Mouse (Mus musculus) adrenal gland, adult 2 months (tissue): ENCODE data around the gene Cblc. TPM values are rescaled to one million over a fixed set of nuclear protein-coding genes. Genes with fewer than 3 reads are reported as not detected.
A peak's percentile ranks its signal among the peaks of the same experiment; 100 is the strongest.
"Not testable (repeated sequence)": the region's sequence is repeated elsewhere in the genome, so short reads cannot be mapped to it uniquely, and the experiment has no call there.

Experiments
- DNase-seq: peaks from one replicate; pipeline ENCODE4 v3.0.0; 2021
- polyA plus RNA-seq: library from polyadenylated mRNA; depleted of rRNA; stranded (reverse); fragments of >200 nt; gene quantifications from 2 replicates; pipeline ENCODE4 v1.2.3, GENCODE M21; 2012
- total RNA-seq, 2 experiments: library from RNA; stranded (reverse); gene quantifications; 2 replicates each; pipeline ENCODE4 v1.2.3; 2021

The Cblc gene
- total and polyA plus RNA-seq, 3 experiments, result not detected

DNA sequence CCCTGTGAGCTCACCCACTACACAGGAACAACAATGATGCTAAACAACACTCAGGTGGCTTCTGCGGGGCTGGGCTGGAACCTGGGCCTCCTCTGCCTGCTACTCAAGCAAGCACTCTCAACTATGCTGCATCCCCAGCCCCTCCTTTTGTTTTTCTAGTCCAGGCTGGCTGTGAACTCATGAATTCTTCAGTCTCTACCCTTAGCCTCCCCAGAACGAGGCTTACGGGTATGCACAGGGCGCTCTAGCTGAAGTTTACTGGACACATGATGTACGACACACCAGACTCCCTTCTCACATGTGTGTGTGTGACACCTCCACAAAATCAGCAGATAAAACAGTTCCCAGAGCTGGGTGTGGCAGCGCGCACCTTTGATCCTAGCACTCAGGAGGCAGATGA is 22.3 kb upstream of the Cblc start:
- no peak for DNase-seq

GRCm38 (mm10) chr7:19818440-19818839 is 21.8 kb upstream of the Cblc start:
- peak; percentile 83 for DNase-seq

DNA sequence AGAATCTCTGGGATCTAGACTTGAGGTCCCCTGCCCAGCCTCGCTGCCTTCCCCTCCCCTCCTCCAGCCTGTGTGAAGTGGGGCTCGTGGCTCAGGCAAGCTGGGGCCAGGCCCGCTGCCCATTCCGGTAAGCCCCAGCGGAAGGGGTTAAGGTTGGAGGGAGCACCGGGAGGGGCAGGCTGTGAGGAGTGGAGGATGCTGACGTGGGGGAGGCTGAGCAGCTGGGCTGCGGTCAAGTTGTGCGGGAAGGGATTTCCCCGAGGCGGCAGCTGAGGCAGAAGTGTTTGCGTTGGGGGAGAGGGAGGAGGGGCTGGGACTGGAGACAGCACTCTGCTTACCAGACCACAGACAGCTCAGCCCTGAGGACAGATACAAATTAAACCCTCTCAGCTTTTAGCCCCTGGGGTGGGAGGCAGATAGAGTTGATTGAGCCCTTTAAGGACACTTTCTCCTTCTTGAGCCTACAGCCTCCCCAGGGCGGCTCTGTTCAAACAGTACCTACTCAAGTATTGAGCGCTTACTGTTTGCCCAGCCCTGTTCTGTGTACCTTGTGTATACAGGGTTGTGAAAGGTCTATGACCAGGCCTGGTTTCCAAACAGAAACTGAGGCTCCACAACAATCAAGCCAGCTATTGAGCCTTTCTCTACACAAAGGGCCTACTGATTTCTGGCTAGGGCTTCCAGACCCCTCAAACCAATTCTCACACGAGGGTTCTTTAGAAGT is 20.9 kb upstream of the Cblc start:
- peak; percentile 63 for DNase-seq

DNA sequence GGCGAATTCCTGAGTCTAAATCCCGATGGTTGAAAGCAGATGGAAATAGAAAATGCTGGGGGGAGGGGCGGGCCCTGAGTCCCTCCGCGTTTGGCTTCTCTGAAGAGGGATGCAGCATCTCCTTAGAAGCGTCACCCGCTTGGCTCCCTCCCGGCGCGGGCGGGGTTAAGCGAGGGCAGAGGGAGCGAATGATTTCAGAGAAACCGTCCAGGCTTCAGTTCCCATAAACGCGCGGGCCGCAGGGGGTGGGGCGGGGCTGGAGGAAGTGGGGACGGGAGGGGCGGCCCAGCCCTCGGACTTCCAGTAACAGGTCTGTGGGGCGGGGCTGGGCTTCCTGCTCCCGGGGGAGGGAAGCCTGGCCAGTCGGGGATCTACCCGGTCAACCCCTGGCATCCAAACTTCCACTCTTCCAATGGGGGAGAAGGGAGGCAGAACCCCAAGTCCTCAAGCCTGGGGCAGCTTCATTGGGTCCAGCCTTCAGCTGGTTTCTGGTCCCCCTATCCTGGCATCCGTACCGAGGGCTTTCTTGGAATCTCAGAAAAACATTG is 19.7 kb upstream of the Cblc start:
- DNase-seq, result peak; percentile 93

- DNase-seq, result no peak
Observed at GRCm38 (mm10) chr7:19815296-19816223, 19.0 kb upstream of the Cblc start.

DNA sequence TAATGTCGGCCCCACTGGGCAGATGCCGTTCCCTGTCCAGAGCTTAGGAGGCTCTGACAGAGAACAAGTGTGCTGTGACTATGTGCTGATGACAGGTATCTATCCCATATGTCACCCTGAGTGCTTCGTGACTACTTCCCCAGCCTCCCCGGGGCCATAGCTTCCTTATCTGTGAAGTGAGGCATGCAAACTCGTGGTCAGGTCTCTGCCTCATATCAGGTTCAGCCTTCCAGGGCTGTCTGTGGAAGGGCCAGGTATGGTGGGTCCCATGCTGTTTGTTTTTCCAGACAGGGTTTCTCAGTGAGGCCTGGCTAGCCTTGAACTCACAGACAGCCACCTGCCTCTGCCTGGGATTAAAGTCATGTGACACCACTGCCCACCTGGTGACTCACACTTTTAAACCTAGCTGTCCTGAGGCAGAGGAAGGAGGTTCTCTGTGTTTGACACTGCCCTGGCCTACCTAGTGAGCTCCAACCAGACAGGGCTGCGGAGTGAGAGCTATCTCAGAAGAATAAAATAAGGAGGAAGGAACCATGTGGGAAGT is 17.0 kb upstream of the Cblc start:
- no peak for DNase-seq

DNA sequence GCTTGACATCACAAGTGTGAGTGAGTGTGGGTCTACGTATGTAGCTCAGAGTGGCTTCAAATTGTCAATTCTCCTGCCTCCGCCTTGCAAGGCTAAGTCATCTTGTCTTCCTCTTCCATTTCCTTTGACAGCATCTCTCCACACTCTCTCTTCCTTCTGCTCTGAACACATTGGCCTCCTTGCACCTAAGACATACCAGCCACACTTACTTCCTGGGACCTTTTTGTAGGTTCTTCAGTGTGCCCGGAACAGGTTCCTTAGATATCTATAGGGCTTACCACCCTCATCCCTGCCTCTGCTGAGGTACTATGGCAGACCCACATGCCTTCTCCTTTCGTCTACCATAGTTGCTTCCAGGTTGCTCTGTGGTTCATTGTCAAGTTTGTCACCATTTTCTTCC is 16.6 kb upstream of the Cblc start:
- no peak for DNase-seq

- DNase-seq, result peak; percentile 53
Observed at GRCm38 (mm10) chr7:19811114-19811513, 14.5 kb upstream of the Cblc start.

DNA sequence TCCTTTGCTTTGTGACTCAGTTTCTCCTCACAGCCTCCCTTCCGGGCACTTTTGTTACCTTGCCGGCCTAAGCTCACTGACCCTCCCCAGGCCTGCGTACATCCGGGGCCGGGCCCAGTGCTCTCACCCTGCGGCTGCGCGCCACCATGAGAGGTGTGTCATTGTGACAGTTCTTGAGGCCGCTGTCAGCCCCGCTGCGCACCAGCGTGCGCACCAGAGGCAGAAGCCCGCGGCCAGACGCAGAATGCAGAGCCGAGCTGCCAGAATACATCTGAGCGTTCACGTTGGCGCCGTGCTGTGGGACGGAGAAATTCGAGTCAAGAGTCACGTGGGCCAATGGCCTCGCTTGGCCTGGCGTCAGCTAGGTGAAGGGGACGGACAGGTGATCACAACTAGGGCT is 12.8 kb upstream of the Cblc start:
- DNase-seq, result peak; percentile 68

GRCm38 (mm10) chr7:19806356-19806969 is 9.9 kb upstream of the Cblc start:
- no peak for DNase-seq

DNA sequence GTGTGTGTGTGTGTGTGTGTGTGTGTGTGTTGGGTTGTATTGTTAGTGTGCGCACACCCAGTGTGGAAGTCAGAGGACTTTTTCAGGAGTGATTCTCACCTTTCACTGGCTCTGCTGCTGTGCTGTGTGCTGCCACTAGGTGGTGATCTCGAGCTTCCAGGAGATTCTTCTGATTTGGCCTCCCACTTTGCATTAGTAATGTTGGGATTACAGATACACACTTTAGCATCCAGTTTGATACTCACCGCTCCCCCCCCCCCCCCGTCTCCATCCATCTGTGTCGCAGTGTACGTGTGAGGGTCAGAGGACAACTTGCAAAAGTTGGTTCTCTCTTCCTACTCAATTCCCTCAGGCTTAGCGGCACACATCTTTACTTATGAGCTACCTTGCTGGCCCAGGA is 6.4 kb upstream of the Cblc start:
- DNase-seq, result peak; percentile 72

DNA sequence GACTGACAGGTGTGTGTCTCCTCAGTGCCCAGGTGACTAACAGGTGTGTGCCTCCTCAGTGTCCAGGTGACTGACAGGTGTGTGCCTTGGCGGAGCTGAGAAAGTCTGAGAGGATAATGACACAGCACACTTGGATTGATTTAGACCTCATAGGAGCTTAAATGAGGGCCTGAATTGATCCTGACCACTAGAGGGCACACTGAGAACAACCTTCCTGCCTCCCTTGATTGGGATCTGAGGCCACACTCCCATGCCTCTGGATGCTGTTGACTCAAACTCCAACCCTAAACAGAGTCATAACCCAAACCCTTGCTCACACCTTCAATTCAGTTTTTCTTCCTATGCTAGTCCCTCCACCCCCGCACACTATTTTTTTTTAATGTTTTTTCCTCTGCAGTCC is 4.2 kb upstream of the Cblc start:
- DNase-seq, result peak; percentile 64

DNA sequence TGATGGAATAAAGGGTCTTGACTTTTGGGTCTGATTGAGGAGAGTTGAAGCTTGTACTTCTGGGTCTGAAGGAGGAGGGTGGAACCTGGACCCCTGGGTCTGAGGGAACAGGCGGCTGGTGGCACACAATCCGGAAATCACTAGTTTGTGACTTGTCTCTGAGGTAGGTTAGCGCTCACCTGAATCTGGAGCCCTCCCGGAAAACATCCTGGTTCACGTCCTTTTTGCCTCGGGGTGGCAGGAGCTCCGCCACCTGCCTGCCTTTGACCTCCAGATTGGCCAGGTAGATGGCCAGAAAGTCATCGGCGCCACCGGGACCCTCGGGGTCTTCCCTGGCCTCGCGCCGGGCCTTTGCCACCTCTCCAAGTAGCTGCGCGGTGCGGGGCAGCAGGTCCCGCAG is 355 bp downstream of the Cblc start:
- DNase-seq, result no peak

GRCm38 (mm10) chr7:19795236-19795635 is 1.4 kb downstream of the Cblc start:
- no peak for DNase-seq

DNA sequence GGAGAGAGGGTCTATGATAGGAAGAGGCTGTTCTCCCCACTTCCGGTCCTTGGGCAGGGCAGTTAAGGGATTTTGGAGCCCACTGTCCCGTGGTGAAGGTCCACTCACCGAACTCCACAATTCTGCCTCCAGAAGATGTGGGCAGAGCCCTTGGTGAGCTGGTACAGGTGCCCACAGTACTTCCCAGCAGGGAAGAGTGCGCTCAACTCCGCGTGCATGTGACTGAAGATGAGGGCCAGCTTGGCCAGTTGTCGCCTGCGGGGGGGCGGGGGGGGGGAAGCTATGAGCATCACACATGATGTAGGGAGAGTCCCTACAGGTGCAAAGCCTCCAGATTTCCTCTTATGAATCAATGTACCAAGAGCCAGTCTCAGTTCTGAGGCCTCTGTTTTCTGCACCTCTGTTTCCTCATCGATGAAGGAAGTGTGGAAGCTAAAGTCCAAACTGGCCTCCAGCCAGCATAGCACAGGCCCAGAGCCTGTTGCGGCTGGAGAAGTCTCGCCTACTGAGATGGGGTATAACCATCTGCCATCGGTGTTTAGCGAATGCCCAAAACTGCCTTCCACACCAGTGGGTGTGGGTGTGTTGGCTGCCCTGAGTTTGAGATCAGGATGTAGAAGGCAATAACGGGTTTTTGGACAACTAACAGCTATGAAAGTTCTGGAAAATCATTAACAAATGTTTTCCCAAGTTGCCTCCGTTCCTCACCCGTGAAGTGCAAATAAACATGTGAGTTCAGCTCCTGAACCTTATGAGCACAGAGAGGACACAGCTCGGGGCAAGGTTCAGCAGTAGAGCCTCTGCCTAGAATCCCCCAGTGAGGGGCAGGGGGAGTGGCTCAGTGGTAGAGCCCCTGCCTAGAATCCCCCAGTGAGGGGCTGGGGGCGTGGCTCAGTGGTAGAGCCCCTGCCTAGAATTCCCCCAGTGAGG is 3.6 kb downstream of the Cblc start:
- DNase-seq, result no peak

- DNase-seq, result not testable (repeated sequence)
Observed at GRCm38 (mm10) chr7:19791504-19791903, 5.1 kb downstream of the Cblc start.

DNA sequence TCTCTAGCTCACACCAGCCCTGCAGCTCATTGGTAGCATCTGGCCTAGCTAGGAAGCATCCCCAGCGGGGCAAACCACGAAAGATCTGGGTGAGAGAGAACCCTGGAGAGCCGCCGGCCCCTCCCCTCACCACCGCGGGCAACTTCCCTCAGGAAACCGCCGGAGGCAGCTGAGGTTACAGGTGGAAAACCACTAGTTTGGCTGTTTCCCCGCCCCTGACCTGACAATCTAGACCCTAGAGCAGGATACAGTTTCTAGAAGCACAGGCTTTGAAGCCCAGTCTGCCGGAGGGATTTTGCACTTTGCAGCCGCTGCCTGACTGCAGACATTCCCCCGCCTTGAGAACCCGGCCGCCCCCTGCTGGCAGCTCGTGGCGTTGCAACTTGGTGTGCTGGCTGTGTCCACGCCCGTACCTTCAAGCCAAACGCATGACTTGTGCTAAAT is 6.7 kb downstream of the Cblc start:
- DNase-seq, result peak; percentile 92

DNA sequence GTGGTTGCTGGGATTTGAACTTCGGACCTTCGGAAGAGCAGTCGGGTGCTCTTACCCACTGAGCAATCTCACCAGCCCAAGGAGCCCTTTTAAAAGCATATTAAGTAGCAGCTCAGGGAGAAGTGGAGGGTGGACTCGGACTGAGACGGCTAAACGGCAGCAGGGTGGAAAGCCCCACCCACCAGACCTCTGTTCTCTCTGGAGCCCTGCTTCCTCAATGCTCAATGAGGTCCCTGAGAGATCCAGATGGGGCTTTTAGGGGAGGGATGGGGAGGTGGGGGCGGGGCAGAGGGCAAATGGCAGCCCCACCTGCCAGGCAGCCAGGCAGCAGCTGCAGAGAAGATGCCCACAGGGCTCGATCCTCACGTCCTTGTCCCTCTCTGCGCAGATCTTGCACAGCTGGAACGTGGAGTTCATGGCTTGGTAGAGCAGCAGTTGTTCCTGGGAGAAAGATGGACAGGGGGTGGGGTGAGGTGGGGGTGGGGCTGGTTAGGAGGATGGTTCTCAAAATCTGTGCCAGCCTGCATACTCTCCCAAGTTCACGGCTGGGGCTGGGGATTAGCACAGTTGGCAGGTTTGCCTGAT is 10.6 kb downstream of the Cblc start:
- no peak for DNase-seq

DNA sequence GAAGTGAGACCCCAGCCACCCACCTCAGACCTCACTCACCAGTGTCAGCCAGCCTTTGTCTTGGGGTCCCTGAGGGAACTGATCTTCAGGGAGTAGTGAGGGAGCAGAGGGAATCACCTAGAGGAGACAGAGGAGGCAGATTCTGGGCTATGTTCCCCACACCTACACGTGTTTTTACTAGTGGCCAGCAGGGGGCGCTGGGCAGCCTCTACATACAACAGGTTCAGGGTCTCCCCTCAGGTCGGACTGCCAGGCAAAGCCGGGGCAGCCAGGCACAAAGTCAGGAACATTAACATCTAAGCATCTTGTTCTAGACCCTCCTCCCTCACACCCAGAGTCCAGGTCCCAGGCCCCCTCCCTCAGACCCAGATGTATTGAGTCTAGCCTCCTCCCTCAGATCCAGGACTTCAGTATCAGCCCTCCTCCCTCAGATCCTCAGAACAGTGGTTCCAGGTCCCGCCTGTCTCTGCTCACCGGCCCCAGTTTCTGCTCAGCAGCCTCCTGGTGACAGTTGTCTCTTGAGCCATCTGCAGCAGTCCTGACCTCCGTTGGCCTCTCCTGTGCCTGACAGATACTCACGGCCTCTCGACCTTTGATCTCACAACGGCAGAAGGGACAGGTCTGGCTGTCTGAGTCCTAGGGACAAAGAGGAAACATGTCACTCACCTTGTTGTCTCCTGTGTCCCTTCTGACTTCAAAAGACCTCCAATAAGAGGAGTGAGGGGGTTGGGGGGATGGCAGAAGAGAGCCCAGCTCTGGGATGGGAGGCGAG is 11.7 kb downstream of the Cblc start:
- no peak for DNase-seq

GRCm38 (mm10) chr7:19783630-19784029 is 13.0 kb downstream of the Cblc start:
- DNase-seq, result peak; percentile 53
